Mouse (Mus musculus): Measurements from ENCODE around the gene Sh2d1b2. TPM values are rescaled to one million over a fixed set of nuclear protein-coding genes. Genes with fewer than 3 reads are reported as not detected.
"Not testable (repeated sequence)": the region's sequence is repeated elsewhere in the genome, so short reads cannot be mapped to it uniquely, and the experiment has no call there.

Sh2d1b2 gene
- total RNA-seq (2021) = not detected
- long read RNA-seq, experiment 1 = 0 reads
- long read RNA-seq, experiment 2 = 0 reads

- not testable (repeated sequence) for DNase-seq (ENCODE audit: low spot score in 2 of 2)
Observed at GRCm38 (mm10) chr1:170232688-170233087, at the start of gene Sh2d1b2. Gene Sh2d1b2, plus strand, starts transcription at chr1:170232749.

- DNase-seq (ENCODE audit: low spot score in 2 of 2) = no peak
Observed at GRCm38 (mm10) chr1:170185137-170185536, 47.4 kb upstream of the Sh2d1b2 start.

GRCm38 (mm10) chr1:170186531-170186930 lies 46.0 kb upstream of the Sh2d1b2 start:
- no peak for DNase-seq (ENCODE audit: low spot score in 2 of 2)

- DNase-seq (ENCODE audit: low spot score in 2 of 2) = peak; percentile 44 to 50
Observed at GRCm38 (mm10) chr1:170188601-170189000, 43.9 kb upstream of the Sh2d1b2 start.

GRCm38 (mm10) chr1:170190225-170190624 lies 42.3 kb upstream of the Sh2d1b2 start:
- no peak for DNase-seq (ENCODE audit: low spot score in 2 of 2)

- DNase-seq (ENCODE audit: low spot score in 2 of 2) = no peak
Observed at GRCm38 (mm10) chr1:170191925-170192324, 40.6 kb upstream of the Sh2d1b2 start.

GRCm38 (mm10) chr1:170196211-170196610 lies 36.3 kb upstream of the Sh2d1b2 start:
- no peak for DNase-seq (ENCODE audit: low spot score in 2 of 2)

- DNase-seq (ENCODE audit: low spot score in 2 of 2) = no peak
Observed at GRCm38 (mm10) chr1:170200379-170200778, 32.2 kb upstream of the Sh2d1b2 start.

- DNase-seq (ENCODE audit: low spot score in 2 of 2) = no peak
Observed at GRCm38 (mm10) chr1:170206395-170206794, 26.2 kb upstream of the Sh2d1b2 start.

- DNase-seq (ENCODE audit: low spot score in 2 of 2) = no peak
Observed at GRCm38 (mm10) chr1:170213181-170213879, 19.2 kb upstream of the Sh2d1b2 start.

- no peak for DNase-seq (ENCODE audit: low spot score in 2 of 2)
Observed at GRCm38 (mm10) chr1:170214383-170214756, 18.2 kb upstream of the Sh2d1b2 start.

GRCm38 (mm10) chr1:170214757-170215522 lies 17.6 kb upstream of the Sh2d1b2 start, which contains the start of gene Uhmk1:
Gene Uhmk1, minus strand, starts transcription at chr1:170215397.
- DNase-seq (ENCODE audit: low spot score in 2 of 2) = peak; percentile 84 to 85

GRCm38 (mm10) chr1:170215590-170215989 lies 17.0 kb upstream of the Sh2d1b2 start:
- no peak for DNase-seq (ENCODE audit: low spot score in 2 of 2)

- DNase-seq (ENCODE audit: low spot score in 2 of 2) = no peak
Observed at GRCm38 (mm10) chr1:170218091-170218884, 14.3 kb upstream of the Sh2d1b2 start.

GRCm38 (mm10) chr1:170220351-170220750 lies 12.2 kb upstream of the Sh2d1b2 start:
- DNase-seq (ENCODE audit: low spot score in 2 of 2) = no peak

GRCm38 (mm10) chr1:170223276-170223675 lies 9.3 kb upstream of the Sh2d1b2 start:
- DNase-seq (ENCODE audit: low spot score in 2 of 2) = no peak

- DNase-seq (ENCODE audit: low spot score in 2 of 2) = no peak
Observed at GRCm38 (mm10) chr1:170245016-170245415, 12.5 kb downstream of the Sh2d1b2 start.

- no peak for DNase-seq (ENCODE audit: low spot score in 2 of 2)
Observed at GRCm38 (mm10) chr1:170254893-170255559, 22.5 kb downstream of the Sh2d1b2 start.

GRCm38 (mm10) chr1:170255560-170255910 lies 23.0 kb downstream of the Sh2d1b2 start:
- DNase-seq (ENCODE audit: low spot score in 2 of 2) = peak; percentile 75 to 77

- no peak for DNase-seq (ENCODE audit: low spot score in 2 of 2)
Observed at GRCm38 (mm10) chr1:170270281-170270680, 37.7 kb downstream of the Sh2d1b2 start.

GRCm38 (mm10) chr1:170270696-170271095 lies 38.1 kb downstream of the Sh2d1b2 start:
- no peak for DNase-seq (ENCODE audit: low spot score in 2 of 2)

Measured in adrenal gland, adult 18-20 months (tissue).